Mouse (Mus musculus) spleen, adult 2 months (tissue): ENCODE data around the gene Dock10. TPM values are rescaled to one million over a fixed set of nuclear protein-coding genes. Genes with fewer than 3 reads are reported as not detected.

Experiments used
- DNase-seq, 2 experiments: peaks; one replicate each; pipeline versions ENCODE4 v3.0.0 to v3.0.0-alpha.2; 2012 to 2021; ENCODE audit warnings: low spot score in 2 of 2, low read depth in 1 of 2
- H3K27ac ChIP-seq: fragments of 200-500 bp; 2 replicates; pipeline ENCODE4 v1.5.1; 2012; ENCODE audit warnings: low read length, inconsistent platforms; ENCODE audit not compliant: insufficient read depth
- H3K27me3 ChIP-seq: fragments of 200-500 bp; 2 replicates; pipeline ENCODE4 v1.6.1; 2012; ENCODE audit warnings: mild to moderate bottlenecking, moderate library complexity, low read length, inconsistent platforms; ENCODE audit not compliant: control insufficient read depth, insufficient read depth
- H3K36me3 ChIP-seq: fragments of 200-500 bp; 2 replicates; pipeline ENCODE4 v1.6.1; 2012; ENCODE audit warnings: mild to moderate bottlenecking, low read length, inconsistent platforms; ENCODE audit not compliant: control insufficient read depth, insufficient read depth
- H3K4me1 ChIP-seq: fragments of 200-500 bp; 2 replicates; pipeline ENCODE4 v1.6.1; 2011; ENCODE audit warnings: inconsistent platforms; ENCODE audit not compliant: control insufficient read depth, insufficient read depth, insufficient read length
- H3K4me3 ChIP-seq: fragments of 200-500 bp; 2 replicates; pipeline ENCODE4 v1.5.1; 2011; ENCODE audit warnings: mild to moderate bottlenecking, inconsistent platforms; ENCODE audit not compliant: insufficient read depth, insufficient read length; ENCODE audit errors: extremely low read depth
- CTCF ChIP-seq: fragments of 200-500 bp; IDR thresholded peaks from 2 replicates; pipeline ENCODE4 v1.5.1; 2011; ENCODE audit warnings: mild to moderate bottlenecking, inconsistent platforms; ENCODE audit not compliant: insufficient read depth, insufficient read length, insufficient replicate concordance; ENCODE audit errors: extremely low read depth
- POLR2A ChIP-seq: fragments of 200-500 bp; IDR thresholded peaks from 2 replicates; pipeline ENCODE4 v1.6.1; 2011; ENCODE audit warnings: low read depth, low read length, inconsistent platforms
- WGBS: fragments of 180-500 bp; shearing (Covaris S2); methylation state at CpG from one replicate; pipeline ENCODE4 v1.1.7; 2018; 5-methylcytosine and 5-hydroxymethylcytosine counted together
- polyA plus RNA-seq: library from polyadenylated mRNA; depleted of rRNA; stranded (reverse); fragments of >200 nt; gene quantifications from 2 replicates; pipeline ENCODE4 v1.2.3, GENCODE M21; 2012

The Dock10 gene
- polyA plus RNA-seq, 1 experiment: 28.5 TPM

DNA sequence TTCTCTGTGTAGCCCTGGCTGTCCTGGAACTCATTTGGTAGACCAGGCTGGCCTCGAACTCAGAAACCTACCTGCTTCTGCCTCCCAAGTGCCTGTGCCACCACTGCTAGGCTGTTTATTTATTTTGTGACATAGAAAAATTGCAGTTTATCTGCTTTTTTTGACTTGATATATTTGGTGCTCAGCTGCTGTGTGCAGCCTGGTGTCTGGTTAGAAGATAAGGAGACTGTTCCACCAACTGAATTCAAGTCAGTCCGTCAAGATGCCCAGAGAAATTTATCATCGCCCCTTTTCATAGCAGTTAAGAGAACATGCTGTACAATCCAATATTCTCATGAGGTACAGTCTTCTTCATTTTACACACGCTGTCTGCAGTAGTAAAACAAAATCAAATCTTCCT is 124.8 kb downstream of the Dock10 start:
- Histone ChIP-seq H3K27ac (no peak overlapping the region), H3K4me1 (peaks cover 24% of the 10 kb centered on the region), H3K27me3 (no peaks in the 10 kb centered on the region), H3K36me3 (peaks cover 16% of the 10 kb centered on the region), H3K4me3 (no peak overlapping the region)
- TF ChIP-seq POLR2A: no peak
- no peak for TF ChIP-seq CTCF
- 90% methylated on average over 4 of the region's 4 CpGs for WGBS
- DNase-seq: no peak

DNA sequence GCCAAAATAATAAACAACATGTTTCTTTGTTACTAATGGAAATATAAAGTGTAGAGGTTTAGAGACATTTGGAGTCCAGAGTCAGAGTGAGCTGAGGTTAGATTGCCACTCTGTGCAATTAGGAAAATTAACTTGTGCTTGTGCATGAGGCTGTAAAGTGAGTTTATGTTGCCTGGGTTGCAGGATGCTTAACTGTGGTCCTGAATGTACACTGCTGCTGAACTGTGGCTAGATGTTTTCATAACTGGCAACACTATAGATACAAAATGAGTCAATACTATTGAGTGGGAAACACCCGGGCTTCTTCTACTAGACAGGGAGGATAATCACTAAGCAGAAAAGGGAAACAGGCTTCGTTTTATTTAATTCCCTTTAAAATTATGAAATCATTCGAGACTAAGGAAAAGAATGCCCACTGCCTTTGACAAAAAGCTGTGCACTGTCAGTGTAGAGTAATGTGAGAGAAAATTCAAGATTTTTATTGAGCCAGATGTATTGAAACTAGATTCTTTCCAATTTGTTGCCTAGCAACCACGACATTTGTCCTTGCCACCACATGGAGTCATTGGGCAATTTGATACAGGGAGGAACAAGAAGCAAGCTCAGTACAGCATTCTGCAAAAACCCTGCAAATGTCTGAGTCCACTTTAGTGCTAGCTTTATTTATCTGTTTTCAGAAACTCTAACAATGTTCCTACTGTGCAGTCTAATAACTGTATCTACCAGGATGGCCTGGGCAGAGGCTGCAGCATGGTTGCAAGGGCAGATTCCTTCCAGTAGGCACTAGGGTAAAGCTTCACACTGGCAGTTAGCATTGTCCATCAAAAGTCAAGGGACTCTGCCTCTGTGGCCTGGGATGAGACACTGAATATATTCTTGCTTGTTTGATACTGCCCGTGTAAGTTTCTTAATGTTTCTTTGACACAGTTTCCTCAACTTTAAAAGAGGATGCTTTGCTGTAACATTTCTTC is 127.9 kb downstream of the Dock10 start:
- TF ChIP-seq POLR2A (no peak), CTCF (no peak)
- WGBS: 72% methylated on average over 5 of the region's 5 CpGs
- peaks cover 4% of the 10 kb centered on the region for H3K4me1 ChIP-seq
- H3K4me3 ChIP-seq: no peak overlapping the region
- no peak overlapping the region for H3K27ac ChIP-seq
- no peak for DNase-seq
- peaks cover 16% of the 10 kb centered on the region for H3K36me3 ChIP-seq
- H3K27me3 ChIP-seq: no peaks in the 10 kb centered on the region

DNA sequence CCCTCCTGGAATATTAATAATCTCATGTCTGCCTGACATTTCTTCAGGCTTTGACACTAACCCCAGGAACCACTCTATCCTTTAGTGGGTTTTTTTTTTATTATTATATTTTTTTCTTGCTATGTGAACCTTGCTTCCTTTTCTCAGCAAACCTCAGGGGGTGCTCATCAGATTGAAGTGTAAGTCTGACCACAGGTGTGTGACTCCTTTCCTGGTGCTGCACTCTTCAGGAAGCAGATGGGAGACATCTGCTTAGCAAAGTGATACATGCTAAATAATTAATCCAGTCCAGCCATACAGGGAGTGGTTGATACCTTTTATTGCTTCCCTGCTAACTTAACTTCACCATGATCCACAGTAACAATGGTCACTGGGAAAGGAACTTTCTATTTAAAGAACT is 130.3 kb downstream of the Dock10 start:
- Histone ChIP-seq H3K27ac (peak overlapping the region; percentile 5; the same call in 1 of the 2 replicates), H3K27me3 (no peaks in the 10 kb centered on the region), H3K36me3 (peaks cover 8% of the 10 kb centered on the region), H3K4me3 (no peak overlapping the region), H3K4me1 (peaks cover 1% of the 10 kb centered on the region)
- DNase-seq: peak in 1 of 2 experiments; percentile 43
- TF ChIP-seq POLR2A (no peak), CTCF (no peak)

DNA sequence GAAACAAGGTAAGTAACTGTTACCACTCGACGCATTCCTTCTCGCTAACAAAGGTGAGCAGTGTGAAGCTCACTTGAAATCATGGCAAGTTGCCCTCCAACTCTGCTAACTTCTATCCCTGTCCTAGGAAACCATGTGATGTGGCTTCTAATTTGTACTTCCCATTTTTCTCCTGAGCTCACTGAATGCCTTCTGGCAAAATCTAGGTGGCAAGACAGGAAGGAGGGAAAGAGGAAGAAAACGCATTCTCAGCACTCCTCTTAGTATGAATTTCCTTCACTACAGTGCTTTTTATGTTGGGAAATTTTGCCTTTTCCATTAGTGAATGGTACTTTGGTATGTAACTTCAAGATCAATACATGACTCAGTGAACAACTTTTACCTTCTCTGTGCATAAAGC is 131.5 kb downstream of the Dock10 start:
- Histone ChIP-seq H3K4me1 (peaks cover 7% of the 10 kb centered on the region), H3K27ac (no peak overlapping the region), H3K36me3 (peaks cover 5% of the 10 kb centered on the region), H3K4me3 (no peak overlapping the region), H3K27me3 (no peaks in the 10 kb centered on the region)
- 88% methylated on average over 4 of the region's 4 CpGs for WGBS
- TF ChIP-seq POLR2A: no peak
- TF ChIP-seq CTCF: no peak
- DNase-seq: no peak

DNA sequence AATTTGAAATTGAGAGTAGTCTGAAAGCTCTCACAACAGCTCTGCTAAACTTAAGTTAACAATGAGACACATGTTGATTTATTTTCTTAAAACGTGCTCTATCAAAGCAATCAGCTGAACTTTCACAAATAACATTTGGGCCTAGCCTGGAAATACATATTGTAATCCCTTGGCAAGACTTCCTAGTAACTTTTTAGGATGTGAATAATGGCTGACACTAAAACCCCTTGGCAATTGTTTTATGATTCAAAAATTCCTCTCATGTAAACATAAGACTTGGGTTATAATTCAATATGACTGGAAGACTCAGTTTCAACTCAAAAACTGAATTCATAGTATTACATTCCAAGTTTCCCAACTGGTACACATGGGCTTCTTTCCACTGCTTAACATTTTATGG is 133.0 kb downstream of the Dock10 start:
- 89% methylated on average over 1 of the region's 1 CpGs for WGBS
- Histone ChIP-seq H3K27ac (no peak overlapping the region), H3K27me3 (no peaks in the 10 kb centered on the region), H3K4me1 (peaks cover 12% of the 10 kb centered on the region), H3K4me3 (no peak overlapping the region), H3K36me3 (no peaks in the 10 kb centered on the region)
- no peak for TF ChIP-seq POLR2A
- no peak for DNase-seq

DNA sequence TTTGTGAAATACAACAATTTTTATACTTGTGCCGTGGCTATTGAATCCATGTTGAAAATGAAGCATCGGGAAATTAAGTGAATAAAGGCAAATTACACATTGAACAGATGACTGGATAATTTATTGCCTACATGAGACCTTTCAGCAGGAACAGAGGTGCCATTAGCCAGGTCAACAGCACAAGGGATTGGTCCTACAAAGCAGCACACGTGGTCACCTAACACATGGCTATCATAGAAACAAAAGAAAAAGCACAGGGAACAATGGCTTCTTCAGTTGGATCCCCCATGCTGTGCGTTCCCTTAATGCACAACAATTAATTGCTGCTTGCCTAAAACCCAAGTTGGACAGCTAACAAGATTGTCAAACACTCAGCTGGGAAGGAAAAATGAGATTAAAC is 133.8 kb downstream of the Dock10 start:
- DNase-seq: no peak
- Histone ChIP-seq H3K4me1 (peaks cover 12% of the 10 kb centered on the region), H3K4me3 (no peak overlapping the region), H3K27me3 (no peaks in the 10 kb centered on the region), H3K36me3 (no peaks in the 10 kb centered on the region), H3K27ac (no peak overlapping the region)
- WGBS: 94% methylated on average over 4 of the region's 4 CpGs
- no peak for TF ChIP-seq POLR2A
- no peak for TF ChIP-seq CTCF

DNA sequence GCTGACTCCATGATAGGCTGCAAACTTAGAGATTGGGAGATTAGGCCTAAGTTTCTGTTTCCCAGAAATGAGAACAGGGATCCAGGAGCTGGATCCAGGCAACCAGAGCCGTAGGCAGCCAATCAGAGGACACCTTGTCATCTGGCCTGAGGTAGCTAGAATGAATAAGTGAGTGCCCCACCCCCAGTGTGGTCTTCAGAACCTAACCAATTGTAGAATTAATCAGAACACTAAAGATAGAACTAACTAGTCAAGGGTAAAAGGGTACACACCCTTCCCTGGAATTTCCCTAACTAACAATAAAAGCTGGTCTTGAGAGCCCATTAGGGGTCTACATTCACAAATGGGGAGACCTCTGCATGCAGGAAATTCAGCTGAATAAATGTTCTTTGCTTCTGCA is 135.7 kb downstream of the Dock10 start:
- Histone ChIP-seq H3K27ac (peak overlapping the region; percentile 32), H3K4me1 (peaks cover 12% of the 10 kb centered on the region), H3K27me3 (no peaks in the 10 kb centered on the region), H3K36me3 (no peaks in the 10 kb centered on the region), H3K4me3 (no peak overlapping the region)
- 86% methylated on average over 1 of the region's 1 CpGs for WGBS
- DNase-seq: no peak
- TF ChIP-seq POLR2A: no peak
- no peak for TF ChIP-seq CTCF
